Mouse (Mus musculus): ENCODE measurements around the gene Gm21974. TPM values are rescaled to one million over a fixed set of nuclear protein-coding genes. Genes with fewer than 3 reads are reported as not detected.
"Not testable (repeated sequence)": the region's sequence is repeated elsewhere in the genome, so short reads cannot be mapped to it uniquely, and the experiment has no call there.

Gene Gm21974
- total and polyA plus RNA-seq, 3 experiments, result not detected

GRCm38 (mm10) chr7:127896384-127896783 is 1.1 kb upstream of the Gm21974 start:
- peak; percentile 76 for DNase-seq (ENCODE audit: low read depth, low spot score)
- H3K9me3 ChIP-seq (replicated peaks; ENCODE audit: insufficient read depth, low read length), result no peaks in the 10 kb centered on the region
- H3K9ac ChIP-seq (ENCODE audit: control insufficient read depth, low read depth, low read length, poor library complexity, severe bottlenecking), result no peak overlapping the region
- peaks cover 23 to 42% of the 10 kb centered on the region in 2 experiments for H3K4me1 ChIP-seq (ENCODE audit: control insufficient read depth in 1 of 2, insufficient read depth in 2 of 2, low read length in 2 of 2)
- H3K27me3 ChIP-seq (ENCODE audit: control insufficient read depth in 1 of 2, insufficient read depth in 2 of 2, low read length in 2 of 2), result no peaks in the 10 kb centered on the region
- H3K36me3 ChIP-seq (ENCODE audit: control insufficient read depth in 1 of 2, insufficient read depth in 2 of 2, low read length in 2 of 2), result peaks cover 0 to 24% of the 10 kb centered on the region in 2 experiments; a peak in 2 of 4 replicates
- H3K79me2 ChIP-seq (ENCODE audit: control insufficient read depth, insufficient read depth, low read length, poor library complexity), result no peaks in the 10 kb centered on the region
- TF ChIP-seq ELF1 (IDR thresholded peaks at IDR 0.05; ENCODE audit: low read depth, low read length) (no peak), SIN3A (IDR thresholded peaks at IDR 0.05; ENCODE audit: low read length) (no peak), RCOR1 (IDR thresholded peaks at IDR 0.05; ENCODE audit: low read depth, low read length) (no peak; the same call in 1 of the 2 replicates), CTCF (IDR thresholded peaks at IDR 0.05 in 2 of 3, conservative IDR thresholded peaks at IDR 0.05 in 1 of 3; ENCODE audit: control insufficient read depth in 1 of 3, insufficient read depth in 1 of 3, low read depth in 2 of 3, low read length in 3 of 3, poor library complexity in 1 of 3, severe bottlenecking in 1 of 3) (peak; percentile 73 to 86 (median 78)), ZMIZ1 (IDR thresholded peaks at IDR 0.05; ENCODE audit: low read depth, low read length) (no peak), MYB (IDR thresholded peaks at IDR 0.05; ENCODE audit: low read depth, low read length) (no peak), CHD2 (IDR thresholded peaks at IDR 0.05; ENCODE audit: low read length) (no peak), UBTF (IDR thresholded peaks at IDR 0.05; ENCODE audit: borderline replicate concordance, insufficient read depth, low read depth, low read length) (no peak), SMC3 (IDR thresholded peaks at IDR 0.05; ENCODE audit: low read depth, low read length) (peak; percentile 31; the same call in 1 of the 2 replicates), POLR2AphosphoS5 (IDR thresholded peaks at IDR 0.05; ENCODE audit: borderline replicate concordance, low read depth, low read length) (no peak), RAD21 (IDR thresholded peaks at IDR 0.05; ENCODE audit: low read depth, low read length) (peak; percentile 21), MAFK (IDR thresholded peaks at IDR 0.05; ENCODE audit: borderline replicate concordance, low read depth, low read length) (no peak), USF2 (IDR thresholded peaks at IDR 0.05; ENCODE audit: borderline replicate concordance in 1 of 2, insufficient read depth in 1 of 2, low read depth in 1 of 2, low read length in 2 of 2) (no peak), ZNF384 (IDR thresholded peaks at IDR 0.05; ENCODE audit: low read depth, low read length) (no peak), MAZ (IDR thresholded peaks at IDR 0.05; ENCODE audit: low read depth, low read length) (0 out of 2 replicates have a peak, but pooled peaks have one; percentile 31), MAX (IDR thresholded peaks at IDR 0.05; ENCODE audit: low read length) (no peak), ZC3H11A (IDR thresholded peaks at IDR 0.05; ENCODE audit: low read depth, low read length) (no peak), POLR2A (IDR thresholded peaks at IDR 0.05; ENCODE audit: control insufficient read depth in 1 of 2, insufficient read depth in 1 of 2, low read depth in 1 of 2, low read length in 2 of 2, poor library complexity in 1 of 2) (no peak), POLR2AphosphoS2 (IDR thresholded peaks at IDR 0.05; ENCODE audit: low read length) (no peak), HCFC1 (IDR thresholded peaks at IDR 0.05; ENCODE audit: low read depth, low read length) (peak; percentile 46; the same call in 1 of the 2 replicates), TBP (IDR thresholded peaks at IDR 0.05; ENCODE audit: low read depth, low read length) (no peak), USF1 (IDR thresholded peaks at IDR 0.05; ENCODE audit: low read depth, low read length) (no peak), GATA1 (IDR thresholded peaks at IDR 0.05; ENCODE audit: low read depth, low read length) (no peak), MYC (IDR thresholded peaks at IDR 0.05; ENCODE audit: low read depth, low read length) (0 out of 2 replicates have a peak, but pooled peaks have one; percentile 45), MXI1 (IDR thresholded peaks at IDR 0.05; ENCODE audit: low read depth, low read length) (no peak), CHD1 (IDR thresholded peaks at IDR 0.05; ENCODE audit: low read depth, low read length) (no peak), EP300 (IDR thresholded peaks at IDR 0.05; ENCODE audit: low read depth in 1 of 2, low read length in 2 of 2) (no peak), NRF1 (IDR thresholded peaks at IDR 0.05; ENCODE audit: insufficient read depth, low read depth, low read length, poor library complexity, severe bottlenecking) (no peak), ETS1 (IDR thresholded peaks at IDR 0.05; ENCODE audit: low read depth, low read length) (no peak), TCF12 (IDR thresholded peaks at IDR 0.05; ENCODE audit: low read depth, low read length) (no peak)
- no peak overlapping the region for H3K4me3 ChIP-seq (ENCODE audit: control insufficient read depth in 1 of 2, insufficient read depth in 1 of 2, low read depth in 2 of 2, low read length in 2 of 2)
- no peak overlapping the region for H3K27ac ChIP-seq (ENCODE audit: control insufficient read depth, low read depth, low read length)

GRCm38 (mm10) chr7:127895891-127896290 is 637 bp upstream of the Gm21974 start:
- Histone ChIP-seq H3K36me3 (ENCODE audit: control insufficient read depth in 1 of 2, insufficient read depth in 2 of 2, low read length in 2 of 2) (peaks cover 0 to 24% of the 10 kb centered on the region in 2 experiments; a peak in 2 of 4 replicates), H3K4me3 (ENCODE audit: control insufficient read depth in 1 of 2, insufficient read depth in 1 of 2, low read depth in 2 of 2, low read length in 2 of 2) (peak overlapping the region; percentile 17 to 75; a peak in 3 of 4 replicates), H3K4me1 (ENCODE audit: control insufficient read depth in 1 of 2, insufficient read depth in 2 of 2, low read length in 2 of 2) (peaks cover 23 to 42% of the 10 kb centered on the region in 2 experiments)
- not testable (repeated sequence) for H3K9ac ChIP-seq (ENCODE audit: control insufficient read depth, low read depth, low read length, poor library complexity, severe bottlenecking); H3K9me3 ChIP-seq (replicated peaks; ENCODE audit: insufficient read depth, low read length); H3K79me2 ChIP-seq (ENCODE audit: control insufficient read depth, insufficient read depth, low read length, poor library complexity); H3K27me3 ChIP-seq (ENCODE audit: control insufficient read depth in 1 of 2, insufficient read depth in 2 of 2, low read length in 2 of 2); H3K27ac ChIP-seq (ENCODE audit: control insufficient read depth, low read depth, low read length); DNase-seq (ENCODE audit: low read depth, low spot score)

Measured in MEL (cell line).